Mouse (Mus musculus) heart, embryonic 14.5 days (tissue): Measurements from ENCODE around the gene Ccser2. TPM values are rescaled to one million over a fixed set of nuclear protein-coding genes. Genes with fewer than 3 reads are reported as not detected.
"Not testable (repeated sequence)": the region's sequence is repeated elsewhere in the genome, so short reads cannot be mapped to it uniquely, and the experiment has no call there.

Experiments
- ATAC-seq: fragments of 200-750 bp; cut with Nextera tagmentation; 2 replicates; pipeline ENCODE4 v1.8.0; 2017; ENCODE audit warnings: low read depth, moderate TSS enrichment; ENCODE audit not compliant: insufficient number of reproducible peaks, insufficient read depth, low FRiP score
- H3K27ac ChIP-seq, 2 experiments: fragments of 200-500 bp in 1 of 2; fragments of 300-500 bp in 1 of 2; sonication (generic) in 1 of 2; replicated peaks in 1 of 2; 2 replicates each; pipeline ENCODE4 v1.5.1; 2012 to 2014; ENCODE audit warnings: low read depth in 2 of 2, low read length in 2 of 2, control low read depth in 1 of 2, mild to moderate bottlenecking in 1 of 2, mixed read lengths in 1 of 2; ENCODE audit not compliant: control insufficient read depth in 1 of 2, insufficient read depth in 1 of 2
- H3K27me3 ChIP-seq: fragments of 300-500 bp; sonication (generic); 2 replicates; pipeline ENCODE4 v1.6.1; 2014; ENCODE audit warnings: mild to moderate bottlenecking, low read length, control low read depth; ENCODE audit not compliant: control insufficient read depth, insufficient read depth
- H3K36me3 ChIP-seq: fragments of 300-500 bp; sonication (generic); 2 replicates; pipeline ENCODE4 v1.6.1; 2014; ENCODE audit warnings: mild to moderate bottlenecking, control low read depth, low read length, mixed read lengths; ENCODE audit not compliant: control insufficient read depth, insufficient read depth
- H3K4me1 ChIP-seq, 2 experiments: fragments of 200-500 bp in 1 of 2; fragments of 300-500 bp in 1 of 2; sonication (generic) in 1 of 2; 2 replicates each; pipeline ENCODE4 v1.6.1; 2012 to 2014; ENCODE audit warnings: low read length in 2 of 2, control low read depth in 1 of 2, mixed read lengths in 1 of 2; ENCODE audit not compliant: control insufficient read depth in 2 of 2, insufficient read depth in 2 of 2
- H3K4me2 ChIP-seq: fragments of 300-500 bp; sonication (generic); 2 replicates; pipeline ENCODE4 v1.6.1; 2014; ENCODE audit warnings: mild to moderate bottlenecking, low read length
- H3K4me3 ChIP-seq, 2 experiments: fragments of 200-500 bp in 1 of 2; fragments of 300-500 bp in 1 of 2; sonication (generic) in 1 of 2; 2 replicates each; pipeline ENCODE4 v1.5.1; 2012 to 2014; ENCODE audit warnings: low read length in 2 of 2, mild to moderate bottlenecking in 2 of 2, control low read depth in 1 of 2, low read depth in 1 of 2, moderate library complexity in 1 of 2; ENCODE audit not compliant: control insufficient read depth in 1 of 2, insufficient read depth in 1 of 2
- H3K9ac ChIP-seq: fragments of 300-500 bp; sonication (generic); 2 replicates; pipeline ENCODE4 v1.6.1; 2014; ENCODE audit warnings: mild to moderate bottlenecking, low read length
- H3K9me3 ChIP-seq: fragments of 300-500 bp; sonication (generic); 2 replicates; pipeline ENCODE4 v1.6.1; 2016; ENCODE audit warnings: low read length, control low read depth; ENCODE audit not compliant: control insufficient read depth
- WGBS: fragments of 180-500 bp; shearing (Covaris S2); extraction: QIAGEN DNeasy Blood & Tissue Kit; methylation state at CpG from one replicate; pipeline ENCODE4 v1.1.7; 2014; 5-methylcytosine and 5-hydroxymethylcytosine counted together
- polyA plus RNA-seq: library from polyadenylated mRNA; unstranded; fragments of >200 nt; fragmentation: Nextera tagmentation; extraction: Ambion mirVana; gene quantifications from 2 replicates; pipeline ENCODE4 v1.2.1, GENCODE M21; 2014

Gene Ccser2
- polyA plus RNA-seq, 1 experiment from 2014 or later = 61.8 TPM

DNA sequence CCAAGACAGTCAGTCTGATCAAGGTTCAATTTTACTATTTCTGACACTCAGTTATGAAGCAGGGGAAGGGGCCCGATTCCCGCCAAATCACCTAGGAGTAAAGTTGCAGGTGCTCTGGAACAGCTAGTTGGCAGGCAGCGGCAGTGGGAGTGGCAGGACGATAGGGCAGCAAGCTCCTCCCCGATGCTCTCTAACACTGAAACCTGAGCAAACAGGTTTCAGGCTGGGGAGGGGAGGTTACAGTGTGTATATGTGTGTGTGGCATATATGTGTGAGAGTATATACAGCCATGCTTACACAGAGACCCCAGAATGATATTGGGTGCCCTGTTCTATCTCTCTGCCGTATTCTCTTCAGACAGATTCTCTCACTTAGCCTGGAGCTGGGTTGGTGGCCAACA, 32.2 kb upstream of the Ccser2 start:
- H3K9ac ChIP-seq, ATAC-seq, H3K9me3 ChIP-seq, H3K27ac ChIP-seq, H3K4me3 ChIP-seq, H3K27me3 ChIP-seq, H3K4me2 ChIP-seq, H3K36me3 ChIP-seq, H3K4me1 ChIP-seq: not testable (repeated sequence)
- WGBS = 62% methylated on average over 6 of the region's 6 CpGs

DNA sequence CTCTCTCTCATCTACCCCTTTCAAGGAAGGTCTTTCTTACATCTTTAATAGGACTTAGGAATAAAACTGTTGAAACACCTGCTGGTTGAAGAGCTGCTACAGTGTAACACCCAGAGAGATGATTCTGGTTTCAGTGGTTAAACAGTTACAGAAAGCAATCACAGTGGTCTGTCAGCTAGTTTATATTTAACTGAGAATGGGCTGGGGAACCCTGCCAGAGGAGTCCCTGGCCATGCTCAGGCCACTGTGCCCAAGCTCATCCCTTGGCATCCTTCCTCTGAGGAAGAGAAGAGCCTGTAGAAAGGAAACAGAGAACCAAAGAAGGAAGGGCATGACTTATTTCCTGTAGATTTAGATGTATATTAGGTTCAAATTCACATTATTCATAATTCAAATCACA, 21.2 kb upstream of the Ccser2 start:
- H3K9me3 ChIP-seq = no peaks in the 10 kb centered on the region
- no peak overlapping the region for H3K4me2 ChIP-seq
- no peaks in the 10 kb centered on the region for H3K27me3 ChIP-seq
- H3K4me1 ChIP-seq = no peaks in the 10 kb centered on the region
- H3K4me3 ChIP-seq = no peak overlapping the region
- no peak overlapping the region for H3K27ac ChIP-seq
- H3K36me3 ChIP-seq = no peaks in the 10 kb centered on the region
- no peak overlapping the region for H3K9ac ChIP-seq
- ATAC-seq = no peak

DNA sequence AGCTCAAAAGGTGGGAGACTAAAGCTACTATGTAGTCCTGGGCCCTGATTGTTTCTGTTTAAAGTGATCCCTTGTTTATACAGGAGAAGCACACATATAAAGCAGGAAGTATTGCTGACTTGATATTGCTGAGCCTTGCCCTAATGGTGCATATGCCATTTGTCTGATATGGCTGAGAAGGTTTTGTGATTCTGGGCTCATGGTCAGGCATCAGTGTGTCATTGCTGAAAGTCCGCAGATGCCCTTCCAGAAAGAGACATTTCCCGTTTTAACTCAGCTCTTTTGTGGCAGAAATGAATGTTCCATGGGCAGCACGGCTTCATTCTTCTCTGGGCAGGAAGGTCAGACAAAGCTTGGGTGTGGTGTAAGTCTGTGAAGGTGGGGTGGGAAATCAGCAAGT, 17.1 kb upstream of the Ccser2 start:
- 58% methylated on average over 3 of the region's 3 CpGs for WGBS
- H3K4me2 ChIP-seq = no peak overlapping the region

DNA sequence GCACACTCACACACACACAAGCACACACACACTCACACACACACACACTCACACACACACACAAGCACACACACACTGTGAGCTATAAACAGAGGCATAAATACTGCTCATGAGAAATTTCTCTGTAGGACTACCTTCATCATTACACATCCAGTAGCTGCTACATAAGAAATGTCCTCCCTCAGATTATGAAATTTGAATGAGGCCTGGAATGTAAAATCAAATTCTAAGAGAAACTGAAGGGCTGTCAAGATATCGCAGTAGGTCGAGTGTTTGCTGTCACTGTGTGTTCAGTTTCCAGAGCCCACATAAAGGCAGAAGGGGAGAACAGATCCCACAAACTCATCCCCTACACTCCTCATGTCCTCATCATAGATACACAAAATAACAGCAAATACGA, 6.4 kb upstream of the Ccser2 start:
- Histone ChIP-seq H3K27me3 (no peaks in the 10 kb centered on the region), H3K4me1 (no peaks in the 10 kb centered on the region), H3K4me2 (no peak overlapping the region), H3K4me3 (no peak overlapping the region), H3K9me3 (no peaks in the 10 kb centered on the region), H3K27ac (no peak overlapping the region), H3K9ac (no peak overlapping the region), H3K36me3 (no peaks in the 10 kb centered on the region)
- 81% methylated on average over 3 of the region's 3 CpGs for WGBS
- ATAC-seq = no peak

More for the DNA sequence above, 17.1 kb upstream of the Ccser2 start:
- Histone ChIP-seq H3K27ac (no peak overlapping the region), H3K9ac (no peak overlapping the region), H3K9me3 (no peaks in the 10 kb centered on the region), H3K4me3 (no peak overlapping the region), H3K4me1 (no peaks in the 10 kb centered on the region), H3K27me3 (no peaks in the 10 kb centered on the region), H3K36me3 (no peaks in the 10 kb centered on the region)
- ATAC-seq = no peak

DNA sequence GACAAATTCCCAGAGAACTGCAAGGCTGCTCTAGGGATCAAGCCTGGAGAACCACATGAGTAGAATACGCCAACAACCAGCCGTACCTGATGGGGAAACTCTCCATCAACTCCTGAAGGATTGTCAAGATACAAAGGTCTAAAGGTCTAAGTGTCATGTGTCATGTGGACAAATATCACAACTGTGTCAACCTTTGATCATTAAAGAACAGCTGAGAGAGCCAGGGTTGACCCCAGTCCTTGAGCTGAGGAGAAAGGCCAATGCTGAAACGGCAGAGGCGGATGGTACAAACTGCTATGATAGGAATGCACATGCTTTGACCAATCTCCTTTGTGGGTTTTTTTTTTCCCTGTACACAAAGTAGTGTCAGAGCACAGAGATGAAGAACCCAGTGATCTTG, 2.6 kb upstream of the Ccser2 start:
- H3K4me3 ChIP-seq = no peak overlapping the region
- no peaks in the 10 kb centered on the region for H3K27me3 ChIP-seq
- H3K9me3 ChIP-seq = no peaks in the 10 kb centered on the region
- H3K4me1 ChIP-seq = peaks cover 2 to 15% of the 10 kb centered on the region in 2 experiments; a peak in 3 of 4 replicates
- no peak overlapping the region for H3K9ac ChIP-seq
- 69% methylated on average over 4 of the region's 4 CpGs for WGBS
- no peaks in the 10 kb centered on the region for H3K36me3 ChIP-seq
- no peak overlapping the region for H3K4me2 ChIP-seq
- no peak for ATAC-seq
- H3K27ac ChIP-seq = no peak overlapping the region

DNA sequence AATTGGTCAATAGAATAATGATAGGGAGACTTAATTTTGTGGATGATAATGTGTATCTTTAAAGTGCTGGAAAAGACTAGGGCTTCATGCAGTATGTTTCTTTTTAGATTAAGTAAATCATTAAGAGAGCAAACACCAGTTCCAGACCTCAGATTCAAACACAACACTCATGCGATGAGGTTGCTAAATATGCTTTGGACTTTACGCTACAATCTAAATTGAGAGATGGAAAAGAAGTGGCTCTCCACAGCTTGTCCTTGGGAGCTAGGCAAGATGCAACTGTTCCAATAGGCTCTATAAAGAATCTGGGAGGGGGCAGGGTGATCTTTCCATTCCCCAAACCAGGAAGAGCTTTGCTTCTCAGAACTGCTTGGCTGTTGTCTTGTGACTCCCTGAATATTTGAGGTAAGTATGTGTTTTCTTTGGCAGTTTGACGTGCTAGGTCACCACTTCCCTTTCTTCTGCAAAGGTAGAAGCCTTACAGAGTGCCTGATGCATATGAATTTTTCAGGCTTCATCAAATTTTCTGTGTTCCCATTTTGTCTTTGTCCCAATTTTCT, 1.4 kb upstream of the Ccser2 start:
- Histone ChIP-seq H3K4me3 (no peak overlapping the region), H3K9ac (no peak overlapping the region), H3K36me3 (no peaks in the 10 kb centered on the region), H3K4me2 (no peak overlapping the region), H3K27ac (no peak overlapping the region), H3K9me3 (no peaks in the 10 kb centered on the region), H3K4me1 (peaks cover 2 to 15% of the 10 kb centered on the region in 2 experiments; a peak in 3 of 4 replicates), H3K27me3 (no peaks in the 10 kb centered on the region)
- no peak for ATAC-seq
- WGBS = 81% methylated on average over 3 of the region's 3 CpGs

DNA sequence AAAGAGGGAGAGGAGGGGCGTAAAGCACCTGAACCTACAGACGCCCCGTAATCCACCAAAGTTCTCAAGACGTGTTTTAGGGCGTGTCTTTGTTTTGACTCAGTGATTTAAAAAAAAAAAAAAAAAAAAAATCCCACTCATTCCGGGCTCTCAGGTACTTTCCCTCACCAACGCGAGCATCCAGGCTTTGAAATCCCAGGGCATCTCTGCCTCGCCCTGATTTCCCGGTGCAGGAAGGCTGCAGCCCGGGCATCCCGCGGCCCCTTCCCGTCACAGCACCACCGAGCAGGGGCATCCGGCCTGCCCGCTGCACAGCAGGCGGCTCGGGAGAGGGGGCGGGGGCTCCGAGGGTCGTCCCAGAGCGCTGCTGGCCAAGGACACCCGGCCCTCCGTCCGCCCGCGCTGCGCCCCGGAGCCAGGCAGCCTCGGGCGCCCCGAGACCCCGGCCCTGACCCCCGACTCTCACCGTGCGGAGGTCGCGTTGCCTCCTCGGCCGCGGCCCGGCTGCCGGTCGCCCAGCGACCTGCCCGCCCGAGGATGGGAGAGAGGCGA, 425 bp downstream of the Ccser2 start:
- H3K4me2 ChIP-seq = peak overlapping the region; percentile 72
- no peaks in the 10 kb centered on the region for H3K9me3 ChIP-seq
- peak overlapping the region; percentile 72 to 93 for H3K27ac ChIP-seq
- H3K27me3 ChIP-seq = no peaks in the 10 kb centered on the region
- H3K36me3 ChIP-seq = no peaks in the 10 kb centered on the region
- ATAC-seq = peak; percentile 82
- H3K4me1 ChIP-seq = peaks cover 2 to 15% of the 10 kb centered on the region in 2 experiments; a peak in 3 of 4 replicates
- H3K9ac ChIP-seq = peak overlapping the region; percentile 94
- H3K4me3 ChIP-seq = peak overlapping the region; percentile 81 to 92
- under 1% methylated on average over 46 of the region's 49 CpGs for WGBS

DNA sequence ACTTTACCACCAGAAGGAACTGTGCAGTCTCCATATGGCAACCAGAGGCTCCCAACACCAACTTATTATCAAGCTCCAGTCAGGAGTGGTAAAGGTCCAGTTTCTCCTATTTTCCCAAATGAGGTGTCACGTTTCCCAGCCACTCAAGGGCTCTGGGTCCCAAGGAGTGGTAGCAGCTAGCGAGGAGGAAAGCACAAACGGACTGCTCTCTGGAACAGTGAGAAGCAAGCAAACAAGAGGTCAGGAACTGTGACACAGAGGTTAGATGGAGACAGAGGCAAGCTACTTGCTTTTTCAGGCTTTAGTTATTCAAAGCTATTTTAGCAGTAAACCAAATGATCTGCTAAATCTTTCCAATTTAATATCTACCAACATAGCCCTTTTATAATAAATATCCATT, 3.2 kb downstream of the Ccser2 start:
- 62% methylated on average over 3 of the region's 3 CpGs for WGBS
- no peak overlapping the region for H3K9ac ChIP-seq

More for the DNA sequence above, 3.2 kb downstream of the Ccser2 start:
- Histone ChIP-seq H3K27me3 (no peaks in the 10 kb centered on the region), H3K4me2 (no peak overlapping the region), H3K36me3 (no peaks in the 10 kb centered on the region), H3K4me3 (no peak overlapping the region), H3K27ac (no peak overlapping the region), H3K4me1 (peaks cover 2 to 15% of the 10 kb centered on the region in 2 experiments; a peak in 3 of 4 replicates), H3K9me3 (no peaks in the 10 kb centered on the region)
- ATAC-seq = no peak
